ENCODE assay signal across 11 mouse cellular contexts in the genomic region with DNA sequence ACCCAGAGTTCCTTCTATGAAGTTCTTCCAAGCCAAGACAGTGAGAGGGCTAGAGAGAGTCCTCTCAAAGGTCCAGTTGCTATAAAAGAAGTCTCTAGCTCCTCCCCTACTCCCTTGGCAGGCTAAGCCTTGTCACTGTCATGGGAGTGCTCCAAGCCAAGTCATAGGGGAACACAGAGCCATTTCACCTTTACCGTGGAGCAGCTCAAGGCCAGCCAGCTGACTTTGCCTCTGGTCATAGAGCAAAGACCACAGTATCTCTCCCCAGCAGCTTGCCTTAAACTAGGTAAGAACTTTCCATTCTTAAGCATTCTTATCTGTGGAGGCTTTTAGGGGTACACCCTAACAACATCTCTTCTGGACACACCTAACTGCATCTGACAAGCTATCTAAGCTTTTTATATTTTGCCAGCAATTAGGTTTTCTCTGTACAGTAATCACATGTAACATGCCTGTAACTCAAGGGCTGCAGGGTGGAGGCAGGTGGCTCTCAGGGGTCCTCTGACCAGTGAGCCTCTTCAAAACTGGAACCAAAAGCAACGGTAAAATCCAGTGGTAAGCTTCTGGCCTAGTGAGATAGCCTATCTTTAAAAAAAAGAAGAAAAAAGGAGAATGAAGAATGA. TPM values are rescaled to one million over a fixed set of nuclear protein-coding genes. Genes with fewer than 3 reads are reported as not detected.
DNase-seq lines count a peak whose midpoint lies in the region; ATAC-seq and TF ChIP-seq lines count a peak whose summit lies in the region.
"Had no signal": no experiment of that assay in that cellular context is flagged by ENCODE, and none has a peak within 500 bp of the region (broad histone marks: within the 10 kb centered on the region; RNA-seq: fewer than 3 reads in every experiment).

No protein-coding gene starts in this region.

- no peak for TF ChIP-seq CTCF in G1E (IDR thresholded peaks at IDR 0.05; ENCODE audit: low read depth, low read length)
- no peak for TF ChIP-seq CTCF in heart, postnatal 0 days (IDR thresholded peaks at IDR 0.05; ENCODE audit: low read depth)
- TF ChIP-seq CTCF in lung, postnatal 0 days (IDR thresholded peaks at IDR 0.05), result no peak

- H3K4me2 ChIP-seq in heart, postnatal 0 days (ENCODE audit: low read depth, low read length), result no peak overlapping the region
- no peak overlapping the region for H3K4me2 ChIP-seq in lung, postnatal 0 days (replicated peaks; ENCODE audit: low read depth, low read length)
- H3K4me2 ChIP-seq: limb, embryonic 13.5 days had no signal

- DNase-seq in G1E (ENCODE audit: low spot score) (peak; percentile 16), adipocyte (ENCODE audit: low spot score) (peak; percentile 55)
- peak; percentile 43 to 59 for DNase-seq in cerebellum, postnatal 36 days
- DNase-seq in heart, postnatal 0 days (ENCODE audit: low spot score), result peak; percentile 43
- no peak for DNase-seq in thymus, postnatal 25 days
- DNase-seq in layer of hippocampus, adult 9-10 months (ENCODE audit: low spot score), result no peak
- no peak for DNase-seq in lung, postnatal 0 days (ENCODE audit: low spot score)
- DNase-seq in ovary, postnatal 36 days (ENCODE audit: low spot score), result no peak
- DNase-seq: midbrain, embryonic 14.5 days had no signal

- H3K9ac ChIP-seq in heart, postnatal 0 days (replicated peaks; ENCODE audit: low read depth, low read length), result no peak overlapping the region
- H3K9ac ChIP-seq in lung, postnatal 0 days (replicated peaks; ENCODE audit: low read depth), result no peak overlapping the region
- H3K9ac ChIP-seq: limb, embryonic 13.5 days had no signal

- ATAC-seq in G1E (ENCODE audit: extremely low read depth, insufficient number of reproducible peaks, low FRiP score, poor library complexity, severe bottlenecking), result peak; percentile 56
- ATAC-seq in heart, postnatal 0 days (ENCODE audit: insufficient read depth, low read depth), result peak; percentile 21; the same call in 1 of the 2 replicates
- ATAC-seq in lung, postnatal 0 days, result no peak

- WGBS in heart, postnatal 0 days, result 46% methylated on average over 2 of the region's 2 CpGs
- WGBS in lung, postnatal 0 days, result 85% methylated on average over 2 of the region's 2 CpGs

- no peak for TF ChIP-seq EP300 in heart, postnatal 0 days (IDR thresholded peaks at IDR 0.05; ENCODE audit: low read depth)
- TF ChIP-seq EP300 in lung, postnatal 0 days (IDR thresholded peaks at IDR 0.05), result no peak

- no peaks in the 10 kb centered on the region for H3K27me3 ChIP-seq in G1E (ENCODE audit: insufficient read depth, low read length)
- no peaks in the 10 kb centered on the region for H3K27me3 ChIP-seq in heart, postnatal 0 days (ENCODE audit: control insufficient read depth, insufficient read depth, low read length)
- H3K27me3 ChIP-seq in lung, postnatal 0 days (replicated peaks; ENCODE audit: insufficient read depth, low read length), result no peaks in the 10 kb centered on the region
- H3K27me3 ChIP-seq: limb, embryonic 13.5 days had no signal

- H3K36me3 ChIP-seq in G1E (replicated peaks), result peaks cover 15% of the 10 kb centered on the region
- H3K36me3 ChIP-seq in heart, postnatal 0 days (replicated peaks; ENCODE audit: control insufficient read depth, insufficient read depth, low read length), result no peaks in the 10 kb centered on the region
- no peaks in the 10 kb centered on the region for H3K36me3 ChIP-seq in lung, postnatal 0 days (ENCODE audit: insufficient read depth, low read length)

- peaks cover 50% of the 10 kb centered on the region for H3K4me1 ChIP-seq in G1E (ENCODE audit: insufficient read depth, low read depth, low read length)
- H3K4me1 ChIP-seq in heart, postnatal 0 days (ENCODE audit: control insufficient read depth, insufficient read depth), result peaks cover 24% of the 10 kb centered on the region
- H3K4me1 ChIP-seq in lung, postnatal 0 days (ENCODE audit: insufficient read depth, low read depth, low read length), result peaks cover 4% of the 10 kb centered on the region; the same call in 1 of the 2 replicates

- no peak overlapping the region; the same call in 1 of the 2 replicates for H3K4me3 ChIP-seq in G1E (ENCODE audit: low read depth, low read length)
- H3K4me3 ChIP-seq in heart, postnatal 0 days (ENCODE audit: low read depth, low read length), result no peak overlapping the region
- H3K4me3 ChIP-seq in lung, postnatal 0 days (ENCODE audit: low read depth, low read length), result no peak overlapping the region
- H3K4me3 ChIP-seq: hindbrain, embryonic 10.5 days; limb, embryonic 13.5 days had no signal

- H3K27ac ChIP-seq in heart, postnatal 0 days (ENCODE audit: low read depth), result peak overlapping the region; percentile 53
- no peak overlapping the region for H3K27ac ChIP-seq in lung, postnatal 0 days (ENCODE audit: low read length)
- H3K27ac ChIP-seq: hindbrain, embryonic 10.5 days; limb, embryonic 13.5 days had no signal

- peaks cover 4% of the 10 kb centered on the region for H3K9me3 ChIP-seq in G1E (replicated peaks)
- H3K9me3 ChIP-seq in heart, postnatal 0 days (replicated peaks; ENCODE audit: control insufficient read depth, low read length), result no peaks in the 10 kb centered on the region
- H3K9me3 ChIP-seq in lung, postnatal 0 days (ENCODE audit: low read length), result no peaks in the 10 kb centered on the region

RNA-seq across cellular contexts. Expression of a gene that starts 4.4 kb away (rescaled TPM):
- total RNA-seq in G1E (2014; fragmentation: Nextera tagmentation), result 47.6 and 65.5 TPM in 2 replicates
- 34.9 and 104 TPM in 2 replicates for total RNA-seq in G1E (2017)
- 105 and 107 TPM in 2 replicates for polyA plus RNA-seq in G1E (2012)
- total RNA-seq in heart, postnatal 0 days (2014; rRNA removed; ENCODE audit: low replicate concordance), result 65.1 and 98.4 TPM in 2 replicates
- 27.4 and 27.7 TPM in 2 replicates for polyA plus RNA-seq in heart, postnatal 0 days (2015; fragmentation: Nextera tagmentation; extraction: Ambion mirVana)
- polyA plus RNA-seq in lung, postnatal 0 days (2015; fragmentation: Nextera tagmentation; extraction: Ambion mirVana), result 22.7 and 24.1 TPM in 2 replicates

RNA-seq across cellular contexts. Expression of a gene that starts 19.4 kb away (rescaled TPM):
- total RNA-seq in G1E (2014; fragmentation: Nextera tagmentation), result 3.5 and 4.0 TPM in 2 replicates
- 1.8 and 2.3 TPM in 2 replicates for total RNA-seq in G1E (2017)
- 7.3 and 7.6 TPM in 2 replicates for polyA plus RNA-seq in G1E (2012)
- 15.2 and 19.2 TPM in 2 replicates for total RNA-seq in heart, postnatal 0 days (2014; rRNA removed; ENCODE audit: low replicate concordance)
- 14.5 and 14.8 TPM in 2 replicates for polyA plus RNA-seq in heart, postnatal 0 days (2015; fragmentation: Nextera tagmentation; extraction: Ambion mirVana)
- polyA plus RNA-seq in lung, postnatal 0 days (2015; fragmentation: Nextera tagmentation; extraction: Ambion mirVana), result 4.4 and 5.0 TPM in 2 replicates

RNA-seq across cellular contexts. Expression of a gene that starts 35.1 kb away (rescaled TPM):
- total RNA-seq in G1E (2014; fragmentation: Nextera tagmentation) (9.9 and 10.6 TPM in 2 replicates), G1E (2017) (1.8 and 3.1 TPM in 2 replicates)
- 15.5 and 17.6 TPM in 2 replicates for polyA plus RNA-seq in G1E (2012)
- 153 and 199 TPM in 2 replicates for total RNA-seq in heart, postnatal 0 days (2014; rRNA removed; ENCODE audit: low replicate concordance)
- 51.6 and 54.5 TPM in 2 replicates for polyA plus RNA-seq in heart, postnatal 0 days (2015; fragmentation: Nextera tagmentation; extraction: Ambion mirVana)
- 73.1 and 104 TPM in 2 replicates for polyA plus RNA-seq in lung, postnatal 0 days (2015; fragmentation: Nextera tagmentation; extraction: Ambion mirVana)

Comparison
In these comparisons a context has a peak if more than half of its experiments do, and no peak if none do; other contexts are left out.
1. DNase-seq: peak in G1E (single experiment), adipocyte (single experiment), cerebellum, postnatal 36 days (2 of 2) and heart, postnatal 0 days (single experiment); none in thymus, postnatal 25 days (single experiment), layer of hippocampus, adult 9-10 months (single experiment), lung, postnatal 0 days (single experiment) and ovary, postnatal 36 days (single experiment).